Mouse (Mus musculus): ENCODE measurements at regions not wholly inside any gene's neighbourhood (a gene's known extent, or its start where the extent isn't known, plus 50 kb on each side); places are given as distances from the start of the nearest gene placed in this dataset.
"Not testable (repeated sequence)": the region's sequence is repeated elsewhere in the genome, so short reads cannot be mapped to it uniquely, and the experiment has no call there.

- DNase-seq, result no peak
These were observed 236.0 kb upstream of the Rorb start for GRCm38 (mm10) chr19:19347017-19347416.

DNA sequence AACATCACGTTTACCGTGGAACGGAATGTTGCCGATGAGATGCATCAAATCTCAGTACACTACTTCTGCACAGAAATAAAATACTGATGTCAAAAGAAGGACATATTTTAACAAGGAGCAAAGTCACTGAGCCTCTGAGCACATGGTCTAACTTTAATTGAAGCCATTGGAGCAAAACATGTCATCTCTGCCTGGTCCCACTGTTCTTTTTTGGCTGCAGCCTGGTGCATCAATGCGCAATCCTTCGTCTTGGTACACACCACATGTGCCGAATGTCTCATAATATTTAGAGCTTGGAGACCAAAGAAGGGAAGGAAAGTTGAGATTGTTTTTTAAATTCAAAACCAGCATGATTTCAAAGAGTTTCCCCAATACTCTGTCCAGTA, 233.4 kb upstream of the Rorb start:
- DNase-seq, result no peak

DNA sequence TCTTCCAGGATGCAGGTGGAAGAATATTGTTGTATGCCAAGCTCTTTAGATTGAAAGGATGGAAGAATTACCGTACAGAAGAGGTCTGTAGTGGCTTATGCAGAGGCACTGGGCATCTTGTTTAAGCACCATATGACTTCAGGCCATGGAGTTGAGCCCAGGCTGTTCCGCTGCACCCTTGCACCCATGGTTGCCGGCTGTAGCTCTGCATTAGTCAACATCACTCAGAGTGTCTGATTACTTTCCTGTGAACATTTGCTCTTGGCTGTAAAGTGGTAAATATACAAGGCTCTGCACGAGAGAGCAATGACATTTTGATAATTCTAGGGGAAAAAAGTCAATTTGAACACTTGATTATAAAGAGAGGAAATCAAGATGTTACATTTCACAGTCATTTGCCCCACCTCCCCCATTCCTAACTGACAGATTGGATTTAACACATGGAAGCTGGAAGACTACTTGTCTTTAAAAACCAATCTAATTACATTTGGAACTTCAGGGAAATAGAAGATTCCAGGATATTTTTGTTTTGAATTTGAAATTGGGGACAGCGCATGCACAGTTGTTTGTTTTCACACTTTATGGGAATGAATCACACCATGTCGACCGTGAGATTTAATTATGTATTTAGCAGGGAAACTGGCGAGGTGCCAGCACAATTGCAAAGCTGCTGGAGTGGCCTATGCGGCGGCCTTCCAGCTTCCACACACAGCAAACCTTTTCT, 232.9 kb upstream of the Rorb start:
- DNase-seq, result peak; percentile 4

DNA sequence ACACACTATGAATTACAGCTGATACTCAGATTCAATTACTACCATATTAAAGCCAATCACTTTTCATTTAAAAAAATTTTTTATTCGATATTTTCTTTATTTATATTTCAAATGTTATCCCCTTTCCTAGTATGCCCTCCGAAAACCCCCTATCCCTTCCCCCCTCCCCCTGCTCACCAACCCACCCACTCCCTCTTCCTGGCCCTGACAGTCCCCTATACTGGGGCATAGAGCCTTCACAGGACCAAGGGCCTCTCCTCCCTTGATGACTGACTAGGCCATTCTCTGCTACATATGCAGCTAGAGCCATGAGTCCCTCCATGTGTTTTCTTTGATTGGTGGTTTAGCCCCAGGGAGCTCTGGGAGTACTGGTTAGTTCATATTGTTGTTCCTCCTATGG, 196.1 kb upstream of the Rorb start:
- not testable (repeated sequence) for DNase-seq

DNA sequence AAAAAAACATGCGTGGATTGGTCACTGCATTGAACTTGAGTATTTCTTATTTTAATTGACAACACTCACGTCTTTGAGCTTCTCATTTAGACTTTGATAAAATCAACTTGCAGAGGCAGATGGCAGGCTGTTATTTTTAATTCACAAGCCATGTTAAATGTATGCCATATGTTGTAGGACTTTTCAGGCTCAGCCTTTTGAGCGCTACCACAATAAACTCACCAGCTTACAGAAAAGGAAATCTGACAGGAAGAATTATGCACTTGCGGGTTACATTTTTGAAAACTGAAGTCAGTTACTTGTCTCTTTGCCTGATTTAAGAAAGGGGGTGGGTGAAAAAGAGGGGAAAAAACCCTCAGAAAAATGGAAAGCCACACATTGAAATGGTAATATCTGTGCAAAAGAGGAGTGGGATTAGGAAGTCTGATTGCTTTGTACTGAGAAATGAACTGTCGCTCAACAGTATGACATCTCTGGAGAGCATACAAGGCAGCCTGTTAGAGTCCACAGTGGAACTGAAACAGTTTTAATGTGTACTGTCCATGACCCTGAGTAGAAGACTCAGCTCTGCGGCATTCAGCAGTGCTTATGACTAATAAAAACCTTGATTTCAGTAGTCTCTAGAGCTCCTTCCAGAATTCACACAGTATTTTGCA, 195.6 kb upstream of the Rorb start:
- no peak for DNase-seq

DNA sequence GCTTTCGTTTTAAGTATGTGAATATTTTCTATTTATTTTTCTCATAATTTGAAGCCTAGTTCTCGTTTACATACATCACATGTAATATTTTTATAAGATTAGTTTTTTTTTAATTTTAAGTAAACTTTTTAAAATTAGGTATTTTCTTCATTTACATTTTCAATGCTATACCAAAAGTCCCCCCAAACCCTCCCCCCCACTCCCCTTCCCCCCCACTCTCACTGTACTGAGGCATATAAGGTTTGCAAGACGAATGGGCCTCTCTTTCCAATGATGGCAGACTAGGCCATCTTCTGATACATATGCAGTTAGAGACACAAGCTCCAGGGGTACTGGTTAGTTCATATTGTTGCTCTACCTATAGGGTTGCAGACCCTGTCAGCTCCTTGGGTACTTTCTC, 174.9 kb upstream of the Rorb start:
- DNase-seq, result not testable (repeated sequence)

DNA sequence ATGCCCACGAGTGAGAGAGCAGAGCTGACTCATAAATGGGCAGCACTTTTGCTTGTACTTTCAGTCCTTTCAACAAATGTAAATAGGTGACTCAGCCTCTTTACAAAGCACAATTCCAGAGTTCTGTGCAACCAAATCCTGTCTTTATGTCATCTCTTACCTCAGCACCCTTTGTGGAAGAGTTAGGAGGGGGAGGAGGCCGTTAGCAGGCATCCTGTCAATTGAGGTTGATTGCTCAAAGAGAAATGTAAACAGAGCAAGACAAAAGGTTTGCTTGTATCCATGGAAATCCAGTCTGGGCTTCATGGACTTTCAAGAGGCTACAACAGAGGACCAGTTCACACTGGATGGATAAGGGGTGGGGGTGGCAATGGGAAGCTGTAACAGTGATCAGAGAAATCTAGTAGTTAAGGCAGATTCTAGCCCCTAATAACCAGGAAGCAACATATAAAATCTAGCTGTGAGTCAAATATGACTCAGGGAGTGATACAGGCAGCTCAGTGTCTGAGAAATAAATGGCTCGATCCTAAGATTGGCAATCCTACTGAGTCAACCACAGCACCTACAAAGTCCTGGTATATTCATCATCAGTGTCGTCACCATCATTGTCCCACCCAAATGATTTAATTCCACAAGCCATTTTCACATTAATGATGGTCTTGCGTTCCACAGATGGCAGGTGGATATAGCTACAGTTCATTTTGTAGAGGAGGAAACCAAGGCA, 136.0 kb upstream of the Rorb start:
- DNase-seq, result no peak

DNA sequence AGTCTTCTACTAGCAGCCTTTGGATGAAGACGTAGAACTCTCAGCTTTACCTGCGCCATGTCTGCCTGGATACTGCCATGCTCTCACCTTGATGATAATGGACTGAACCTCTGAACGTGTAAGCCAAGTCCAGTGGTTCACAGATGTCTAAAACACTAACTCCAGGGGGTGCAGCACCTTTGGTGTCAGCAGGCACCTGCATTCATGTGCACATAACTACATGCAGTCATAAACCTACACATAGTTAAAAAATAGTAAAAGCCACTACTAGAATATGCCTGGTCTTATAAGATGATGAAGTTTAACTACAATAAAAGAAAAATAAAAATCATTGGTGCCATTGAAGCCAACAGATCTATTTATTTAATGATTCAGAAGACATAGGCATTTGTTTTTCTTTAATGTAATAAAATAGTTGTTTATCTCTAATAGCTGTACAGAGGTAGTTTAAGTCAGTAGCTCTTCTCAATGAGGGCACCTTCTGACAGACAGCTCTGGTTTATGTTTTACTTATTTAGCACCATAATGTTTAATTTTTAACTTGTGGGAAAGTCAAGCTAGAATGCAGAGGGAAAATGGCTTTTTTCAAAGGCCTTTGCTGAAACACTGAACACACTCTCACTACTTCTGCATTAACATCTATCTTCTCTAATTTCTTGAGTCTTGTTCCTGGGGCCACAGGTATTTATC, 118.5 kb upstream of the Rorb start:
- DNase-seq, result no peak

GRCm38 (mm10) chr19:19220826-19221225, 109.8 kb upstream of the Rorb start:
- DNase-seq, result no peak

GRCm38 (mm10) chr19:19219352-19219751, 108.4 kb upstream of the Rorb start:
- DNase-seq, result no peak

- no peak for DNase-seq
These were observed 107.7 kb upstream of the Rorb start for GRCm38 (mm10) chr19:19218700-19219099.

DNA sequence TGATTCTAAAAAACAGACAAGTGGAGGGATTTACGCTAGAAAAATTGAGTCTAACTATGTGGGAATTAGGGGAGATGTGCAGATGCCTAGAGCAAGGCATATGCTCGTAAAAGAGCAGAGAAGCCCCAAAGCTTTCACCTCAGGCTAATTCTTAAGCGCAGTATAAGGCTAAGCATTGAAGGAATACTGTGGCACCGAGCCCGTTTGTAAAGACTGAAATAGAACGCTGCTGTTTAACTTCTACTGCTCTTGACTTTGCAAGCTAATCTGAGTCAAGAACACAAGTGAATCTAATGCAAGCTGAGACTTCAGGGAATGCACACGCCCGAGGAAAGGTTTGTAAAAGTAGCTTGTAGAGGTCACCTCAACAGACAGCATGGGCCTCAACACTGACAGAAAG, 88.5 kb upstream of the Rorb start:
- DNase-seq, result peak; percentile 1

DNA sequence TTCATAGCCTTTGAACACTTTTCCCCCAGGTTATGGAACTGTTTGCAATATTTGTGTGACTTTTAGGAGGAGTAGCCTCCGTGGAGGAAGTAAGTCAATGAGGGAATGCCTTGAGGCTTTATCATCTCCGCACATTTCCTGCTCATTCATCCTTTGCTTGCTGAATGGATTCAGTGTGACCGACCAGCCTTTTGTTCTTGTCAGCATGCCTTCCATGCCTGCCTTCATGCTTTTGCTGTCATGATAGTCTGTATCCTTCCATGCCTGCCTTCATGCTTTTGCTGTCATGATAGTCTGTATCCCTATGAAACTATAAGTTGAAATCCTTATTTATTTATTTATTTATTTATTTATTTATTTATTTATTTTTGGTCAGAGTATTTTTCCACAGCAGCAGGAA, 87.8 kb upstream of the Rorb start:
- DNase-seq, result no peak

- DNase-seq, result peak; percentile 29
These were observed 83.7 kb upstream of the Rorb start for GRCm38 (mm10) chr19:19194728-19195127.

DNA sequence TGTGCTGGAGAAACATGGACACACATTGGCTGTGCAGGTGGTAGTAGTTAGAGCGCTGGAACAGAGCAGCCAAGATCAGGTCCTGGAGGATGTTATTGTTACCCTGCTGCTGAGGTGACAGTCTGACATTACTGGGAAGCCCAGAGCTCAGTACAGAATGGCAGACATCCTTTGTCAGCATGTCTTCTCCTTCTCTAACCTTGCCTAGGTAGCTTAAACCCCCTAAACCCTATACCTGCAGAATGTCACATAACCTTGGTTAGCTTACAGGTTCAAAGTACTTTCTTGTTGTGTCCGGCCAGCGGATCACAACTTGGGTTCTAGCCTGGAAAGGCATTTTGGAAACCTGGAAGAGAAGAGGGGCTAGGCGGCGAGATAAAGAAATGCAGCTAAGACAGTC, 83.3 kb upstream of the Rorb start:
- DNase-seq, result no peak

GRCm38 (mm10) chr19:19172767-19173166, 61.8 kb upstream of the Rorb start:
- DNase-seq, result no peak

GRCm38 (mm10) chr19:19170807-19171206, 59.8 kb upstream of the Rorb start:
- DNase-seq, result no peak

Data from lung, postnatal 36 days (tissue).